Mouse (Mus musculus): Measurements from ENCODE around the gene Gas2l3.

DNA sequence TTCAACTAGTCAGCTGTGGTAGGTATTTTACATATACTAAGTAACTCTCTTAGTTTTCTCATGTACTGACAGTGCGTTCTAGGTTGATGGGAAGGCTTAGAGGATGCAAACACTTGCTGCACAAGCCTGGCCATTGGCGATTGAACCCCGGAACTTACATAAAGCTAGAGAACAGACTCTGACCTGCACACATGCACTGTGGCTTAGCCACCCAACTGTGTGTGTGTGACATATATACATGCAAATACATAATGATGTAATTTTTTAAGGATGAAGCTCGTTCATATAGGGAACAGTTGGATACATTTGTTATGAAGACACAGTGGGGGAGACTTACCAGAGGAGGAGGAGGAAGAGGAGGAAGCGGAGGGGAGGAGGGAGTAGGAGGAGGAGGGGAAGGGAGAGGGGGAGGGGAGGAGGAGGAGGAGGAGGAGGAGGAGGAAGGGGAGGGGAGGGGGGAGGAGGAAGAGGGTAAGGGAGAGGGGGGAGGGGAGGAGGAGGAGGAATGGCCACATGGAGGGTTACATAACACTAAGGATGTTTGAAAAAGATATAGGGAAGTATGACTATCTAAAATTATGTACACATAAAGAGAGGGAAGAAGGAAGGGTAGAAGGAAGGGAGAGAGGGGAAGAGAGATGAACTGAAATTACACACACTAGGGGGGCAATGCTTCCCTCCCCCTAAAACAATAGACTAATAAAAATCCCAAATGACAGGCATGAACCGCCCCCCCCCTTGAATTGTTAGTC is 36.9 kb downstream of the Gas2l3 start:
- no peak for TF ChIP-seq CTCF (IDR thresholded peaks at IDR 0.05; ENCODE audit: borderline replicate concordance, insufficient read depth, low read length)
- no peak for TF ChIP-seq POLR2A (IDR thresholded peaks at IDR 0.05; ENCODE audit: low read depth, low read length)
